Mouse (Mus musculus) intestine, embryonic 14.5 days (tissue): Measurements from ENCODE around the gene Krt222. TPM values are rescaled to one million over a fixed set of nuclear protein-coding genes. Genes with fewer than 3 reads are reported as not detected.

Experiments
- ATAC-seq: fragments of 200-750 bp; cut with Nextera tagmentation; replicated peaks from 2 replicates; pipeline ENCODE4 v1.8.0; 2017; ENCODE audit warnings: low read depth, moderate number of reproducible peaks, moderate TSS enrichment, moderate library complexity; ENCODE audit not compliant: low FRiP score, low TSS enrichment
- DNase-seq: peaks from one replicate; pipeline ENCODE4 v3.0.0-alpha.2; 2018; ENCODE audit warnings: low spot score
- H3K27ac ChIP-seq: fragments of 300-500 bp; sonication (generic); 2 replicates; pipeline ENCODE4 v1.5.1; 2014; ENCODE audit warnings: low read depth, mild to moderate bottlenecking, control low read depth
- H3K27me3 ChIP-seq: fragments of 300-500 bp; sonication (generic); replicated peaks from 2 replicates; pipeline ENCODE4 v1.6.1; 2014; ENCODE audit warnings: low read length, control low read depth; ENCODE audit not compliant: control insufficient read depth, insufficient read depth
- H3K36me3 ChIP-seq: fragments of 300-500 bp; sonication (generic); 2 replicates; pipeline ENCODE4 v1.6.1; 2014; ENCODE audit warnings: low read length, control low read depth; ENCODE audit not compliant: control insufficient read depth, insufficient read depth
- H3K4me1 ChIP-seq: fragments of 300-500 bp; sonication (generic); replicated peaks from 2 replicates; pipeline ENCODE4 v1.6.1; 2014; ENCODE audit warnings: low read length, control low read depth, mixed read lengths; ENCODE audit not compliant: control insufficient read depth, insufficient read depth
- H3K4me2 ChIP-seq: fragments of 300-500 bp; sonication (generic); 2 replicates; pipeline ENCODE4 v1.6.1; 2014; ENCODE audit warnings: low read length
- H3K4me3 ChIP-seq: fragments of 300-500 bp; sonication (generic); 2 replicates; pipeline ENCODE4 v1.5.1; 2014; ENCODE audit warnings: low read depth, low read length, control low read depth, mixed read lengths
- H3K9ac ChIP-seq: fragments of 300-500 bp; sonication (generic); 2 replicates; pipeline ENCODE4 v1.6.1; 2014; ENCODE audit warnings: mild to moderate bottlenecking, low read length
- H3K9me3 ChIP-seq: fragments of 300-500 bp; sonication (generic); 2 replicates; pipeline ENCODE4 v1.6.1; 2016; ENCODE audit warnings: low read length, control low read depth; ENCODE audit not compliant: control insufficient read depth
- WGBS: fragments of 180-500 bp; shearing (Covaris S2); extraction: QIAGEN DNeasy Blood & Tissue Kit; methylation state at CpG from one replicate; pipeline ENCODE4 v1.1.7; 2014; 5-methylcytosine and 5-hydroxymethylcytosine counted together
- polyA plus RNA-seq: library from polyadenylated mRNA; unstranded; fragments of >200 nt; fragmentation: Nextera tagmentation; extraction: Ambion mirVana; gene quantifications from 2 replicates; pipeline ENCODE4 v1.2.1, GENCODE M21; 2014

Krt222 gene
- polyA plus RNA-seq, result 0.30 and 0.41 TPM in 2 replicates

DNA sequence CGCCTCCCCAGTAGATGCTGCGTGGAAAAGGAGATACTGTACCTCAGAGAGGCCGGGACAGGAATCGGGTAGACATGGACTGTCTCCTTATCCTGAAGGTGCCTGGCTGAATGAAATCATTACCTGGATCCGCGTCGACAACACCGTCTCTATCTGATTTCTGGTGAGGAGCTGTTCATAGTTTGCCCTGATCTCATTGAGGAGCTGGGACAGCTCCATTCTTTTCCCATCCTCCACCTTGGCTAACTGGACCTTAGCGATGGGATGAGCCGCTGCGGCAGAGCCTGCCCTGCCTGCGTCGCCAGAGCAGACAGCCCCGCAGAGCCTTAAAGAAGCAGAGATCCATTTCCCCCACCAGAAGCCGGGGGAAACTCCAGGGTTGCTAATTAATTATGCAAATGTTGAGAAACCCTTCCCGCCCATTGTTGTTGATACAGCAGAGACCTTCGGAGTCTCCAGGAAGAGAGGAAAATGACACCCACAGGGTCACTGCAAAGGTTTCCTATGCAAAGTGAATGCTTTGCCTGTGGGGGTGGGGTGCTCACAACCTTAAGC lies at the start of gene Krt222:
Krt222 (minus strand) TSS at position 266 of the 555 bp plus-strand sequence.
- Histone ChIP-seq H3K4me1 (0 out of 2 replicates have a peak, but pooled peaks cover 4% of the 10 kb centered on the region), H3K27me3 (no peaks in the 10 kb centered on the region), H3K4me3 (peak within 1 kb of the TSS; percentile 27), H3K9ac (peak within 1 kb of the TSS; percentile 20; the same call in 1 of the 2 replicates), H3K27ac (no peak within 1 kb of the TSS), H3K4me2 (peak within 1 kb of the TSS; percentile 55), H3K9me3 (no peaks in the 10 kb centered on the region), H3K36me3 (no peaks in the 10 kb centered on the region)
- ATAC-seq (no peak), DNase-seq (peak; percentile 63)
- 7% methylated on average over 17 of the region's 17 CpGs for WGBS

GRCm38 (mm10) chr11:99292846-99293245 lies 49.0 kb upstream of the Krt222 start:
- Histone ChIP-seq H3K4me3 (no peak overlapping the region), H3K27ac (no peak overlapping the region), H3K9me3 (no peaks in the 10 kb centered on the region), H3K4me1 (no peaks in the 10 kb centered on the region), H3K4me2 (no peak overlapping the region), H3K9ac (no peak overlapping the region), H3K36me3 (no peaks in the 10 kb centered on the region), H3K27me3 (no peaks in the 10 kb centered on the region)
- ATAC-seq (no peak), DNase-seq (no peak)
- WGBS, result 65% methylated on average over 5 of the region's 5 CpGs

- DNase-seq (no peak), ATAC-seq (no peak)
- Histone ChIP-seq H3K9me3 (no peaks in the 10 kb centered on the region), H3K4me3 (no peak within 1 kb of the TSS), H3K9ac (no peak within 1 kb of the TSS), H3K36me3 (no peaks in the 10 kb centered on the region), H3K4me2 (no peak within 1 kb of the TSS), H3K4me1 (no peaks in the 10 kb centered on the region), H3K27me3 (no peaks in the 10 kb centered on the region), H3K27ac (no peak within 1 kb of the TSS)
- WGBS, result 37% methylated on average over 11 of the region's 11 CpGs
These were observed 41.0 kb upstream of the Krt222 start, which contains the start of gene Krt24 for GRCm38 (mm10) chr11:99284833-99285312. Gene Krt24 (minus strand): TSS chr11:99285262.

DNA sequence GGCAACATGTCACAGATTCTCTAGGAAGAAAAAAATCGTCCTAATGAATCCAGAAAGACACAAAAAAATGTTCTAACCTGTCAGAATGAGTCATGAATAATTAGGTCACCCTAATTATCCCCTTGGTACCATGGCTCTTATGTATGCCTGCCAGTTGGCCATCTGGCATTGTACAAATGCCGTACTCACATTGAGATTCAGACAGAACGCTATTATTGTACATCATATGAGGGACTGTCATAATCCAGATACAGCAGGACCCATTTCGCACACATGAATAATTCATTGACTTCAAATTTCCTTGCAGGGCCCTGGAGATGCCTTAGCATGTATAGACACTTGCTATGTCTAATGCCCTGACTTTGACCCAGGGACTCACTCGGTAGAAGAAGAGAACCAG lies 40.1 kb upstream of the Krt222 start:
- H3K4me2 ChIP-seq, result no peak overlapping the region

DNA sequence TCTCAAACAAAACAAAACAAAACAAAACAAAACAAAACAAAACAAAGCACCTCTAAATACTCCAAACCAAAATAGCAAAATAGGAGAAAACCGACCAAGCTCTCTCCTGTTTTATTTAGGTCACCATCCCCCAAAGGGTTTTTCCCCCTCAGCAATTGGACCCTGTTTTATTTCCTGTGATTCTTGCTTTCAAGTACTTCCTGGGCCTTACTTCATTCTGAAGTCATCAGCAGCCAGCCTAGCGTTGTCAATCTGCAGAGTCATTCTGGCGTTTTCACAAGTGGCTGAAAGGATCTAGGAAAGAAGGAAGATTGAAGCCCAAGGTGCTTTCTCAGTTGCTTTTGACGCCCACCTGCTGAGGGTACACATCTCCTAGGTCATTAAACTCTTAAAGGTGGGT lies 39.4 kb upstream of the Krt222 start:
- 51% methylated on average over 4 of the region's 4 CpGs for WGBS
- no peak for ATAC-seq
- no peaks in the 10 kb centered on the region for H3K36me3 ChIP-seq
- no peak for DNase-seq
- H3K4me3 ChIP-seq, result no peak overlapping the region
- no peak overlapping the region for H3K9ac ChIP-seq
- H3K27me3 ChIP-seq, result no peaks in the 10 kb centered on the region
- no peaks in the 10 kb centered on the region for H3K4me1 ChIP-seq
- no peak overlapping the region for H3K27ac ChIP-seq
- H3K4me2 ChIP-seq, result no peak overlapping the region
- no peaks in the 10 kb centered on the region for H3K9me3 ChIP-seq

More for the DNA sequence above, 40.1 kb upstream of the Krt222 start:
- H3K4me3 ChIP-seq, result no peak overlapping the region
- H3K9me3 ChIP-seq, result no peaks in the 10 kb centered on the region
- ATAC-seq (no peak), DNase-seq (no peak)
- H3K27me3 ChIP-seq, result no peaks in the 10 kb centered on the region
- H3K27ac ChIP-seq, result no peak overlapping the region
- no peaks in the 10 kb centered on the region for H3K4me1 ChIP-seq
- WGBS, result 81% methylated on average over 5 of the region's 5 CpGs
- no peaks in the 10 kb centered on the region for H3K36me3 ChIP-seq
- no peak overlapping the region for H3K9ac ChIP-seq

GRCm38 (mm10) chr11:99281116-99281515 lies 37.2 kb upstream of the Krt222 start:
- Histone ChIP-seq H3K4me3 (no peak overlapping the region), H3K9me3 (no peaks in the 10 kb centered on the region), H3K9ac (no peak overlapping the region), H3K27ac (no peak overlapping the region), H3K27me3 (no peaks in the 10 kb centered on the region), H3K36me3 (no peaks in the 10 kb centered on the region), H3K4me2 (no peak overlapping the region), H3K4me1 (no peaks in the 10 kb centered on the region)
- 75% methylated on average over 9 of the region's 9 CpGs for WGBS
- ATAC-seq (no peak), DNase-seq (no peak)

- ATAC-seq, result no peak
- 75% methylated on average over 5 of the region's 5 CpGs for WGBS
- Histone ChIP-seq H3K27ac (no peak overlapping the region), H3K27me3 (no peaks in the 10 kb centered on the region), H3K9me3 (no peaks in the 10 kb centered on the region), H3K4me3 (no peak overlapping the region), H3K4me1 (no peaks in the 10 kb centered on the region), H3K4me2 (no peak overlapping the region), H3K9ac (no peak overlapping the region), H3K36me3 (no peaks in the 10 kb centered on the region)
- DNase-seq, result no peak
These were observed 36.1 kb upstream of the Krt222 start for GRCm38 (mm10) chr11:99279986-99280385.

DNA sequence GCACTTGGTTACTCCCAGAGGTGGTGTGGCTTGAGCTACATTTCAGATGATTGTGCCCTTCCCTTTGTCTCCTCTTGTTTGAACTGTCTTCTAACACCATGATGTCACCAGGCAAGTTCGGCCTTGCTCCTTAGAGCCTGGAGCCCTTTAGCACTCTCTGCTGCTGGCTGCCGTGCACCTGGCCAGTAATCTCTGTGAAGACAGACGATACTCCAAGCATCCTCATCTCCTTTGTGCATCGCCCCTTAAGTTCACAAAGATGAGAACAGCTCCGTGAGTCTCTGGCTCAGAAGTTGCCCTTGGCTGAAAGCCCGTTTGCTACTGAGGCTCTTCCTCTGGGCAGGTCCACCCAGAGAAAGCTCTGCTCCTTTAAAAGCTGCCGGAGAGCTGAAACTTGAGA lies 32.9 kb upstream of the Krt222 start:
- no peak overlapping the region for H3K4me3 ChIP-seq
- no peaks in the 10 kb centered on the region for H3K4me1 ChIP-seq
- H3K27me3 ChIP-seq, result no peaks in the 10 kb centered on the region
- WGBS, result 38% methylated on average over 7 of the region's 7 CpGs
- no peak overlapping the region for H3K9ac ChIP-seq
- H3K36me3 ChIP-seq, result no peaks in the 10 kb centered on the region
- ATAC-seq (no peak), DNase-seq (no peak)
- H3K4me2 ChIP-seq, result no peak overlapping the region
- H3K9me3 ChIP-seq, result no peaks in the 10 kb centered on the region
- H3K27ac ChIP-seq, result no peak overlapping the region

DNA sequence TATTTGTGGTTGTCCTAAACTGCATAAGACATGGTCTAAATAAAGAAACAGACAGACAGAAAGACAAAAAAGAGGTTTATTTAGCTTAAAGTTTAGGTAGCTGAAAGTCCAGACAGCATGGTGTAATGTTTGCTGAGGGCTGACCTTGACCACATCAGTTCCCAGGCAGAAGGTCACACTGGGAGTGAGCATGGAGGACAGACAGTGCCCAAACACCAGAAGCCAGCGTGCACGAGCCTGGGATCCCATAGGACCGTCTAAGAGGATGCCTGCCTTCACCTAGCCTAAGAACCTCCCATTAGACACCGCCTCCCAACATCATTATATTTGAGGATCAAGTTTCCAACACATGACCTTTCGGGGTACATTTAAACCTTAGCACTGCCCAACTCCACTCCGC lies 31.7 kb upstream of the Krt222 start:
- no peak overlapping the region for H3K4me2 ChIP-seq

More for the DNA sequence above, 31.7 kb upstream of the Krt222 start:
- Histone ChIP-seq H3K36me3 (no peaks in the 10 kb centered on the region), H3K4me3 (no peak overlapping the region), H3K9ac (no peak overlapping the region), H3K27me3 (no peaks in the 10 kb centered on the region), H3K4me1 (no peaks in the 10 kb centered on the region), H3K27ac (no peak overlapping the region), H3K9me3 (no peaks in the 10 kb centered on the region)
- WGBS, result 76% methylated on average over 6 of the region's 6 CpGs
- no peak for DNase-seq
- no peak for ATAC-seq
